Mouse (Mus musculus) neural tube, embryonic 13.5 days (tissue): ENCODE results near the gene Kcnq1. TPM values are rescaled to one million over a fixed set of nuclear protein-coding genes. Genes with fewer than 3 reads are reported as not detected.

Source experiments
- ATAC-seq: fragments of 200-750 bp; cut with Nextera tagmentation; 2 replicates; pipeline ENCODE4 v1.8.0; 2017; ENCODE audit warnings: low read depth, mild to moderate bottlenecking, moderate TSS enrichment, moderate library complexity
- H3K27ac ChIP-seq: fragments of 300-500 bp; sonication (generic); replicated peaks from 2 replicates; pipeline ENCODE4 v1.5.1; 2015; ENCODE audit warnings: moderate library complexity, mild to moderate bottlenecking, inconsistent platforms
- H3K27me3 ChIP-seq: fragments of 300-500 bp; sonication (generic); 2 replicates; pipeline ENCODE4 v1.6.1; 2015; ENCODE audit warnings: mild to moderate bottlenecking, inconsistent platforms
- H3K36me3 ChIP-seq: fragments of 300-500 bp; sonication (generic); 2 replicates; pipeline ENCODE4 v1.6.1; 2015; ENCODE audit warnings: mild to moderate bottlenecking, inconsistent platforms
- H3K4me1 ChIP-seq: fragments of 300-500 bp; sonication (generic); replicated peaks from 2 replicates; pipeline ENCODE4 v1.6.1; 2015; ENCODE audit warnings: inconsistent platforms
- H3K4me2 ChIP-seq: fragments of 300-500 bp; sonication (generic); 2 replicates; pipeline ENCODE4 v1.6.1; 2015; ENCODE audit warnings: inconsistent platforms, mild to moderate bottlenecking, moderate library complexity
- H3K4me3 ChIP-seq: fragments of 300-500 bp; sonication (generic); 2 replicates; pipeline ENCODE4 v1.5.1; 2015; ENCODE audit warnings: mild to moderate bottlenecking, inconsistent platforms
- H3K9ac ChIP-seq: fragments of 300-500 bp; sonication (generic); 2 replicates; pipeline ENCODE4 v1.6.1; 2015; ENCODE audit warnings: moderate library complexity, mild to moderate bottlenecking, inconsistent platforms
- H3K9me3 ChIP-seq: fragments of 300-500 bp; sonication (generic); 2 replicates; pipeline ENCODE4 v1.6.1; 2016; ENCODE audit warnings: inconsistent platforms
- WGBS: fragments of 180-500 bp; shearing (Covaris S2); methylation state at CpG from one replicate; pipeline ENCODE4 v1.1.7; 2015; 5-methylcytosine and 5-hydroxymethylcytosine counted together
- polyA plus RNA-seq: library from polyadenylated mRNA; unstranded; fragments of >200 nt; fragmentation: Nextera tagmentation; extraction: Ambion mirVana; gene quantifications from 2 replicates; pipeline ENCODE4 v1.2.1, GENCODE M21; 2015

Kcnq1 gene
- 1.3 and 2.0 TPM in 2 replicates for polyA plus RNA-seq

- Histone ChIP-seq H3K27me3 (peaks cover 57% of the 10 kb centered on the region), H3K4me2 (peak within 1 kb of the TSS; percentile 50), H3K4me1 (peaks cover 10% of the 10 kb centered on the region), H3K4me3 (peak within 1 kb of the TSS; percentile 26), H3K9me3 (no peaks in the 10 kb centered on the region), H3K9ac (no peak within 1 kb of the TSS), H3K27ac (no peak within 1 kb of the TSS), H3K36me3 (no peaks in the 10 kb centered on the region)
- ATAC-seq = no peak
- WGBS = 74% methylated on average over 4 of the region's 4 CpGs
These were observed at the start of gene Kcnq1 for GRCm38 (mm10) chr7:143106062-143106461. TSS of gene Kcnq1 (plus strand) at chr7:143106362.

- peaks cover 74% of the 10 kb centered on the region for H3K4me1 ChIP-seq
- no peak for ATAC-seq
- no peak overlapping the region for H3K9ac ChIP-seq
- peaks cover 8% of the 10 kb centered on the region; the same call in 1 of the 2 replicates for H3K36me3 ChIP-seq
- H3K27ac ChIP-seq = no peak overlapping the region
- WGBS = 89% methylated on average over 5 of the region's 5 CpGs
- no peaks in the 10 kb centered on the region for H3K27me3 ChIP-seq
- H3K9me3 ChIP-seq = no peaks in the 10 kb centered on the region
- H3K4me2 ChIP-seq = no peak overlapping the region
- H3K4me3 ChIP-seq = no peak overlapping the region
These were observed 49.1 kb upstream of the Kcnq1 start for GRCm38 (mm10) chr7:143057023-143057422.

- WGBS = 81% methylated on average over 9 of the region's 9 CpGs
- H3K4me3 ChIP-seq = no peak overlapping the region
- no peak overlapping the region for H3K9ac ChIP-seq
- no peak for ATAC-seq
- H3K4me1 ChIP-seq = peaks cover 68% of the 10 kb centered on the region
- H3K36me3 ChIP-seq = peaks cover 15% of the 10 kb centered on the region
- no peaks in the 10 kb centered on the region for H3K9me3 ChIP-seq
- no peaks in the 10 kb centered on the region for H3K27me3 ChIP-seq
- H3K27ac ChIP-seq = peak overlapping the region; percentile 46
- no peak overlapping the region for H3K4me2 ChIP-seq
These were observed 48.4 kb upstream of the Kcnq1 start for GRCm38 (mm10) chr7:143057667-143058220.

- Histone ChIP-seq H3K36me3 (peaks cover 20% of the 10 kb centered on the region), H3K4me2 (no peak overlapping the region), H3K4me1 (peaks cover 71% of the 10 kb centered on the region), H3K27me3 (no peaks in the 10 kb centered on the region), H3K9me3 (no peaks in the 10 kb centered on the region), H3K9ac (no peak overlapping the region), H3K4me3 (no peak overlapping the region), H3K27ac (peak overlapping the region; percentile 46)
- no peak for ATAC-seq
- 79% methylated on average over 5 of the region's 5 CpGs for WGBS
These were observed 47.9 kb upstream of the Kcnq1 start for GRCm38 (mm10) chr7:143058221-143058697.

- no peak overlapping the region for H3K4me2 ChIP-seq
- H3K9ac ChIP-seq = no peak overlapping the region
- no peak for ATAC-seq
- 82% methylated on average over 5 of the region's 5 CpGs for WGBS
- peaks cover 31% of the 10 kb centered on the region for H3K36me3 ChIP-seq
- peak overlapping the region; percentile 35; the same call in 1 of the 2 replicates for H3K27ac ChIP-seq
- H3K4me1 ChIP-seq = peaks cover 70% of the 10 kb centered on the region
- H3K27me3 ChIP-seq = no peaks in the 10 kb centered on the region
- no peak overlapping the region for H3K4me3 ChIP-seq
- no peaks in the 10 kb centered on the region for H3K9me3 ChIP-seq
These were observed 46.8 kb upstream of the Kcnq1 start for GRCm38 (mm10) chr7:143059202-143059870.

GRCm38 (mm10) chr7:143062704-143063103 is 43.5 kb upstream of the Kcnq1 start:
- no peak overlapping the region for H3K4me3 ChIP-seq
- H3K27me3 ChIP-seq = no peaks in the 10 kb centered on the region
- WGBS = 88% methylated on average over 2 of the region's 2 CpGs
- no peak for ATAC-seq
- H3K4me2 ChIP-seq = no peak overlapping the region
- no peak overlapping the region for H3K9ac ChIP-seq
- H3K9me3 ChIP-seq = no peaks in the 10 kb centered on the region
- 0 out of 2 replicates have a peak overlapping the region, but pooled peaks have one; percentile 7 for H3K27ac ChIP-seq
- peaks cover 60% of the 10 kb centered on the region for H3K36me3 ChIP-seq
- peaks cover 45% of the 10 kb centered on the region for H3K4me1 ChIP-seq

- Histone ChIP-seq H3K4me3 (no peak overlapping the region), H3K4me2 (no peak overlapping the region), H3K27me3 (no peaks in the 10 kb centered on the region), H3K4me1 (peaks cover 41% of the 10 kb centered on the region), H3K36me3 (peaks cover 60% of the 10 kb centered on the region), H3K9me3 (no peaks in the 10 kb centered on the region), H3K27ac (0 out of 2 replicates have a peak overlapping the region, but pooled peaks have one; percentile 7), H3K9ac (no peak overlapping the region)
- 30% methylated on average over 6 of the region's 6 CpGs for WGBS
- ATAC-seq = no peak
These were observed 41.9 kb upstream of the Kcnq1 start for GRCm38 (mm10) chr7:143064226-143064625.

- Histone ChIP-seq H3K27ac (no peak overlapping the region), H3K9me3 (no peaks in the 10 kb centered on the region), H3K36me3 (peaks cover 53% of the 10 kb centered on the region), H3K4me2 (no peak overlapping the region), H3K9ac (no peak overlapping the region), H3K4me1 (peaks cover 42% of the 10 kb centered on the region), H3K27me3 (no peaks in the 10 kb centered on the region), H3K4me3 (no peak overlapping the region)
- 94% methylated on average over 2 of the region's 2 CpGs for WGBS
- no peak for ATAC-seq
These were observed 40.5 kb upstream of the Kcnq1 start for GRCm38 (mm10) chr7:143065692-143066091.

GRCm38 (mm10) chr7:143067469-143067868 is 38.7 kb upstream of the Kcnq1 start:
- Histone ChIP-seq H3K4me1 (peaks cover 50% of the 10 kb centered on the region), H3K4me2 (peak overlapping the region; percentile 73), H3K9me3 (no peaks in the 10 kb centered on the region), H3K4me3 (peak overlapping the region; percentile 75; the same call in 1 of the 2 replicates), H3K9ac (peak overlapping the region; percentile 77; the same call in 1 of the 2 replicates), H3K27me3 (no peaks in the 10 kb centered on the region), H3K36me3 (peaks cover 48% of the 10 kb centered on the region), H3K27ac (peak overlapping the region; percentile 99)
- WGBS = 57% methylated on average over 2 of the region's 2 CpGs
- ATAC-seq = no peak

- no peaks in the 10 kb centered on the region for H3K27me3 ChIP-seq
- 65% methylated on average over 3 of the region's 3 CpGs for whole genome bisulfite sequencing
- peaks cover 43% of the 10 kb centered on the region for H3K36me3 ChIP-seq
- H3K9ac ChIP-seq = peak overlapping the region; percentile 77
- peak overlapping the region; percentile 73 for H3K4me2 ChIP-seq
- peaks cover 49% of the 10 kb centered on the region for H3K4me1 ChIP-seq
- peak overlapping the region; percentile 99 for H3K27ac ChIP-seq
- ATAC-seq = no peak
- no peaks in the 10 kb centered on the region for H3K9me3 ChIP-seq
- H3K4me3 ChIP-seq = peak overlapping the region; percentile 75
These were observed 38.3 kb upstream of the Kcnq1 start for GRCm38 (mm10) chr7:143067897-143068296.

- Histone ChIP-seq H3K4me1 (peaks cover 44% of the 10 kb centered on the region), H3K36me3 (peaks cover 38% of the 10 kb centered on the region)
- peak; percentile 14 for ATAC-seq
These were observed 37.8 kb upstream of the Kcnq1 start for GRCm38 (mm10) chr7:143068316-143068881.

More at GRCm38 (mm10) chr7:143068316-143068881, 37.8 kb upstream of the Kcnq1 start:
- WGBS = 29% methylated on average over 13 of the region's 13 CpGs
- Histone ChIP-seq H3K4me2 (peak overlapping the region; percentile 73), H3K9me3 (no peaks in the 10 kb centered on the region), H3K27ac (peak overlapping the region; percentile 99), H3K4me3 (peak overlapping the region; percentile 75), H3K9ac (peak overlapping the region; percentile 77), H3K27me3 (no peaks in the 10 kb centered on the region)
